Mouse (Mus musculus) ES-Bruce4 (cell line): ENCODE measurements around the gene Olfr288.

Source experiments
- CTCF ChIP-seq: IDR thresholded peaks from one replicate; pipeline ENCODE4 v1.8.1; 2011; ENCODE audit warnings: low read depth, low read length
- EP300 ChIP-seq: IDR thresholded peaks from 2 replicates; pipeline ENCODE4 v1.6.1; 2011; ENCODE audit warnings: low read depth, low read length; ENCODE audit not compliant: insufficient read depth
- POLR2A ChIP-seq: IDR thresholded peaks from one replicate; pipeline ENCODE4 v1.8.1; 2011; ENCODE audit warnings: low read length; ENCODE audit not compliant: insufficient read depth

DNA sequence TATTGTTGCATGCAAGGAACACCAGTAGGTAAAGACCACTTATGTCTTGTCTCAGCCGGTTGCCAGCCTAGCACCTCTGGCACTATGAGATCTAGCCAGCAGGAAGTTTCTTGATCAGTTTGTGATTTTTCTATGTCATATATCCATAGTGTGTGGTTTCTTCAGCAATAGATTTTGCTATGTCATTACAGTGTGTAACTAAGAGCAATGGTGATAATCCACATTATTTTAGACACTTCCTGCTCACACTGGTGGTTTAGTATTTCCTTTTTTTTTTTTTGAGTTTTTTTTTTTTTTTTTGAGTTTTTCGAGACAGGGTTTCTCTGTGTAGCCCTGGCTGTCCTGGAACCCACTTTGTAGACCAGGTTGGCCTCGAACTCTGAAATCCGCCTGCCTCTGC lies 40.1 kb upstream of the Olfr288 start:
- TF ChIP-seq CTCF = no peak
- no peak for TF ChIP-seq POLR2A
- TF ChIP-seq EP300 = no peak
